Mouse (Mus musculus): ENCODE results near the gene Gm49721.

Gm49721 gene

DNA sequence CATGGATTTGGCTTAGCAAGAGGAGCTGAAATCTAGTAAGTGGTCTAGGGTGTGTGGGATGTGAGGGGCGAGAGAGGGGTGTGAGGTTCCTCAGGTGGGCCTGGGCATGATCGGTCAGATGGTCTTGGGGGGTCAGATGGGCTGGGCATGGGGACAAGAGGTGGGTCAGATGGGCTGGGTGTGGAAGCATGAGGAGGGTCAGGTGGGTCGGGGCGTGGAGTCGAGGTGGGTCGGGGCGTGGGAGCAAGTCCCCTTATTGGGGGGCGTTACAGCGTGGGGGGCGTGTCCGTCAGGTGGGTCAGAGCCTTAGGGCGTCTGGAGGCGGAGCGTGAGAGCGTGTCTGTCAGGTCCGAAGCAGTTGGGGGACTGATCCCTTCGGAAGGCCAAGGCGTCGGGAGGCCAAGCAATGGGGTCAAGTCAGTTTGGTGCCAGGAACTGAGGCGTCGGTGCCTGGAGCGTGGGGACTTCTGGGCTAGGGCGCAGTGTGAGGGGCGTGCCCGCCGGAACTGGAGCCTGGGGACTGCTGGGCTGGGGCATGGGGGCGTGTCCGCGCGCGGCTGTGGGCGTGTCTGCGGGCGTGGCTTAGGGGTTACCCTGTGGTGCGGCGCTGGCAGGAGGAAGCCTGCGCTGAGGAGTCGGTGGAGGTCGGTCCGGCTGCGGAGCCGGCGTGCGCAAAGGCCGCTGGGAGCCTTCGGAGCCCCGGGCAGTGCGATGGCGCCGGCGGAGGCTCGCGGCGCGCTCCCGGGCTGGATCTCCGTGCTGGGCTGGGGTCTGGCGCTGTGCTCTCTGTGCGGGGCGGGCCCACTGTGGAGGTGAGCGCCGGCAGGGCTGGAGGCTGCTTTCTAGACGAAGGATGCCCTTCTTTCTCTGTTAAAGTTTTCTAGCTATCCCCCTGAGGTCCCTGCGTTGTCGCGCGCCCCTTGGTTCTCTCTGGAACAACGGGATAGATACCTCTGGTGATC lies at the start of gene Gm49721:
Gm49721 (plus strand) TSS at position 618 of the 962 bp plus-strand sequence.
- 5% methylated on average over 47 of the region's 68 CpGs for WGBS

DNA sequence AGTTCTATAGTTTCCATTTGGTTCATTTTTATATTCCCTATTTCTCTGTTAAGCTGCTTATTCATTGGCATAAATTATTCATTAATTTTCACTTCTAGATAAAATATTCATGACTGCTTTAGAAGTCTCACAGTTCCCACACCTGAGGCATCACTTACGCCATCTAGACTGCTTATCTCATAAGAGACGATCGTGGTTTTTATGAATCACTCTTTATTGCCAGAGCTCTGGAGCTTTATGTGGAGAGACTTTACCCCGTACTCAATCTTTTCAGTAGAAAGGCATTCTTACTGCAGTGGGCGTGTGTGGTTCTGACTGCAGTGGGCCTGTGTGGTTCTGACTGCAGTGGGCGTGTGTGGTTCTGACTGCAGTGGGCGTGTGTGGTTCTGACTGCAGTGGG lies 47.1 kb upstream of the Gm49721 start:
- 85% methylated on average over 7 of the region's 7 CpGs for whole genome bisulfite sequencing

DNA sequence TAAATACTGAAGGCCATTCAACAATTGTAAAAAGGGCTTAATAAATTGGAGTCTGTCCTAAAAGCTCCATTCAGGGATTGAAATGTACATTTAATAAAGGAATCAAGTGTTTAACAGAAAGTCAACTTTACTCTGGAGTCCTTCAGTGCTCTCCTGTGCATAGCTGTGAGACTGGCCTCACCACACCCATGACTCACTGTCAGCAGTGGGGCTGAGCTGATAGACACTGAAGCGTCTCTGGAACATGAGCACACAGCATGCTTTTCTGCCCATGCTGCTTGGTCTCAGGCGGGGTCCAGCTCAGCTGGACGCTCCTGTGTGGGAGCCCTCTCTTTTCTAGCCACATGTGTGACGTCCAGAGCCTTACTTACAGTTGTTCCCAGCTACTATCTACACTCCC lies 36.1 kb upstream of the Gm49721 start:
- no CpG with 5 or more reads among the region's 4 CpGs for WGBS

DNA sequence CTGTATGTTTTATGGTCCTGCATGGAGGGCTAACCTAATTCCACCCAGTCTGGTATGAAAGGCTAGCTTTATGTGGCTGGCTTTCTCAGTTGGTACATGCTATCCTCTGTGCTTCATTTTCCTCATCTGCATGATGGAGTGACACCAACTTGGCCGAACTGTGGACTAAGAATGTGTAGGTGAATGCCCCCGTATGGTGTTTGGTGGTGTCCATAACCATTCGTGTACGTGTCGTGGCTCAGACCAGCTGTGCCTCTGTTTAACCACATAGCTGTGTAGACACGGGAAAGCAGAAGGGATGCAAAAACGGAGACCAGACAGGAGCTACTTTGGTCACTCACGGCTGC lies 31.1 kb upstream of the Gm49721 start:
- no CpG with 5 or more reads among the region's 8 CpGs for WGBS

DNA sequence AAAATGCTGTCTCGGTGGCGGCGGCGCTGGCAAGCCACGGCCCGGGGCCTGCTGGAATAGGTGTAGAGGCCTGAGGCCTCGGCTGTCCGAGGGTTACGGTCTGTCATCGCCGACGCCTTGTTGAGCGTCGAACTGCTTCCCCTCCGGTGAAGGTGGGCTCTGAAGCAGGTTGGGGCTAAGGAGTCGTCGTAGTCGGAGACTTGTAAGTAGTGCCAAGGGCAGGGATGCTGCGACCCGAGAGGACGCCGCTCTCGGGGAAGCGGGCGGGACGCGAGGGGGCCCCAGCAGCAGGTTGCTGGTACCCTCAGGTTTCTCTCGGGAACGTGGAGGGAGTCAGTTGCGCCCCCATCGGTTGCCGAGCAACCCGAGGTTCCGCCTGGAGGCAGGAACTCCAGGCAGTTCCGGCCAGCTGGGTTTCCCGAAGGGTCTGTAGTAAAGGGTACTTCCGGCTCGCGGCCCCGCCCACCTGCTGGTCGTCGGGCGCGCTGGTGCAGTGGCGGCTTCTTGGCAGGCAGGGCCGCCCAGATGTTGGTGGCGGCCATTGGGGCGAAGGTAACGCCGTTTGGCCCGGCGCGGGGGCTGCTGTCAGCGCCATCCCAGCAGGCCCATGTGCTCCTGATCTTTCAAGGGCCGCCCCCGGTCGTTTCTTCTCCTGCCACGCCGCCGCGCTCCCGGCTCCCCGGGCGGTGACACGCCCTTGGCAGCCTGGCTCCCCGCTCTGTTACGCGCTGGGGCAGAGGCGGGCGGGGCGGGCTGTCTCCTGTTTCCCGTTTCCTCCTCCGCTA lies 30.5 kb upstream of the Gm49721 start, which contains the start of gene Rsph3b:
Rsph3b (minus strand) TSS at position 699 of the 785 bp plus-strand sequence.
- under 1% methylated on average over 72 of the region's 73 CpGs for whole genome bisulfite sequencing

DNA sequence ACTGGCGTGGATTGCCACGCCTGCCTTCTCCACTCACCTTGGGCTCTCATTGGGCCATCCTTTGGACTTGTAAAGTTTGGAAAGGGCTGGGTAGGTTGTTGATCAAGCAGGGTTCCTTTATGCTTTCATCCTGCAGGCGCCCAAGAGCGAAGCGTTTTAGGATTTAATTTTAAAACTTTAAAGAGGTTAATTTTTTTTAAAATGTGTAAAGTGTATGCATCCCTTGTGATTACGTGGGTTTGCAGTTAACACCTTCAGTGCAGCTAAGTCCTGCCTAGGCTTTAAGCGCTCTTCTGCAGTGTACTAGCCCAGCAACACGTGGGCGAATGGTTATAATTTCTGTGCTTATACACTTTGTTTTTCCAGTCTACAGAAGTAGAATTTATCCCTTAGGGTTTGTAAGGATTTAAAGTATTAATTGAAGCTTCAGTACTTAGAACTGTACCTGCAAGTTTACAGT lies 29.9 kb upstream of the Gm49721 start:
- 6% methylated on average over 9 of the region's 9 CpGs for WGBS

DNA sequence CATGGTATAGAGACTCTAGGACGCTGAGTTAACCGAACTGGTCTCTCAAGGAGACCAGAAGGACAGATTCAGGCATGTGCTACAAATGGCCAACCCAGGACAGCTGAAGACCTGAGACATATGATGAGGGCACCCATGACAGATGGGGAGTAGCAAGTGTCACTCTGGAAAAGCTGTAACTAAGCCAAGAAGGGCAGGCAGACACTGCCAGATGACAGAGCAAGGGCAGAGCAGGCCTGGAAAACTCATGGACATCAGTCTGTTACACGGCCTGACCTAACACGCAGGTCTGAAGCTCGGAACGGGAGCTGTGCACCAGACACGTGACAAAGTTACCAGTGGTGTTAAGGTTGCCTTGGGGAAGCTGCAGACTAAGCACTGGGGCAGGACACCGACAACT lies 19.8 kb upstream of the Gm49721 start:
- 89% methylated on average over 7 of the region's 8 CpGs for WGBS

DNA sequence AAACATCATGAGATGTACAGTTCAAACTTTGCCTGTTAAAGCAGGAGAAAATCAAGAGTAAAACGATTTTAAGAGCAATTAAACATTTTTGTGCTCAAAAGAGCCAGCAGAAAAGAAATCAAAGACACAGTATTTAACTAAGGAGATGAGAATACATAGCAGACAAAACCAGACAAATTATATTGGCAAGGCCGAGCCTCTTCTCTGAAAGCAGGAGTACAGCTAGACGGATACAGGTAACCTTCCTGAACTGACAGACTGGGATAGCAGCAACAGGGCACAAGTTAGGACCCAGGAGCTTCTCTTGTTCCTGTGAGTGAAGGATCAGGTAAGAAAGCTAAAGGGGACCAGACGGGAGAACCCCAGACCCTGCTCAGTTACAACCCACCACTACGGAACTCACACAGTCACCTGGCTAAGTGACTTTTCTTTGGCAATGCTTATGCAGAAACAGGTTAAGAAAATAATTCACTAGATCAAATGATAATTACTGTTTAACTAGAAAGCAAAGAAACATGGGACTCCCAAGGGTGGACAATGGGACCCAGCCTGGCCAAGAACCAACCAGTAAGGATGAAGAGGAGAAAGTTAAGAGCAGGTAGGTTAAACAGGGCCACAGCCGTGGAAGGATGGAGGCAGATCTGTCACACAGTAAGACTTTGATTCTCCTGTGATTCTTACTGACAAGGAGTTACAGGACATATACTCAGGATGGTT lies 19.0 kb upstream of the Gm49721 start:
- WGBS: 46% methylated on average over 5 of the region's 6 CpGs

DNA sequence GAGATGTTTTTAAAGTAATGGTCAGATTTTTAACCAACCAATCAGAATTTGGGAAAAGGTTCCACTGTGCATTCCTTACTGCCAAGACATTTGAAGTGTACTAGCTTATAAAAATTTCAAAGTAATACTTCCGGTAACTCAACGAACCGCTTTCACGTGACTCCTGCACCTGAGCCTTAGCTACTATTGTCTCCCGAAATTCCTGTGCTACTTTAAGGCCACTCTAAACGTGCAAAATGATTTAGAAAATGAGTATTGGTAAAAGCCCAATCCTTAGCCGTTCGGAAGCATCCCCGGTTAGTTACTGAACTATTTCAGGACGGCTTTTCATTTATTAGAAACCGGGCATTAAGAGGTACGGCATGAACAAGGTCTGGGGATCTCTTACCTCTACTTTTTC lies 18.4 kb upstream of the Gm49721 start:
- whole genome bisulfite sequencing: under 1% methylated on average over 12 of the region's 12 CpGs

DNA sequence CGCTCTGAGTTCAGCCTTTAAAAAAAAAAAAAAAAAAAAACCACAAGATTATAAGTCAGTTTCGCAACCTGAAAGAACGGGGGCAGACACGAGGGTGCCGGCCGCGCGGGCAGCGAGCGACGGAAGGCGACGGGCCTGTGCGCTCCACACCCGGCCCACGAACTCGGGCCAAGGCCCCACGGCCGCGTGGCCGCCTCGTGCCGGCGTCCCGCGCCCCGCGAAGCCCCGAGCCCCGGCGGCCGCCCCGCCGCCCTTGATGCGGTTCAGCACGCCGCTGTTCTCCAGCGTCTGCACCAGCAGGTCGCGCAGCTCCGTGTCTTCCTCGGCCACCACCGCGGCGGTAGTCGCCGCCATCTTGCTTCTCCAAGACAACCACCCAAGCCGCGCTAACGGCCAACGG lies 17.9 kb upstream of the Gm49721 start, which contains the start of gene Tagap1:
Tagap1 (minus strand) TSS at position 381 of the 400 bp plus-strand sequence.
- under 1% methylated on average over 41 of the region's 51 CpGs for WGBS

DNA sequence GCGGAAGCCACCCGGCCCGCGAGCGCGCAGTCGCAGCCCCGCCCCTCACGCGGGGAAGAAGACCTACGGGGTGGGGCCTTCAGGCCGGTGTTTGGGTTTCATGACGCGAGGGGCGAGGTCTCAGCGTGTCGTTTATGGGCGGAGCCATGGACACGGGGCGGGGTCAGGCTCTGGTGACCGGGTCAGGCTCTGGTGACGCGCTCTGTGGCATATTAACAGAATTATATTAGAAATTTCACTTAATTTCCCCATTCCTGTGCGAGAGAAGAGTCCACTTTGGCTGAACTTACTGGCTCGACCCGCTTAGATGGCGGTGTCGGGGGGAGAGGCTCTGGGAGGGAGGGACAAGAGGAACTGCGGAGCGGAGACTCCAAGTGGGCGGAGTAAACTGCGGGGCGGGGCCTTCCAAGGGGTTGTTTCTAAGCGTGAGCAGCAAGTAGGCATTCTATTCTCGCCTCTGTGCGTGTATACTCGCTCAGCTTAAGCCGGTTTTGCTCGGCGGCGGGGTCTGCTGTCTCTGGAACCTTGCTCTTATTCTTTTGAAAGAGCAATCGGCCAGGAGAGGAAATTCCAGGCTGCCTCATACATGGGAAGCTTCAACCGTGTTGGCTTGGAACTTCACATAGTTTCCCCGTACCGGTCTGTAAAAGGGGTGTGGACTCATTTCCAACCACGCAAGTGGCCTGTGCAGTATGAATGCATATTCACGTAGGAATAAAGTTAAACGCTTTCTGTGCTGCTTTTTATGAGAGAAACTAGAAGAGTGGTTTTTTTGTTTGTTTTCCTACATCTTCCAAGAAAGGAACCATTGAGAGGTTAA lies 17.3 kb upstream of the Gm49721 start:
- WGBS: 2% methylated on average over 21 of the region's 48 CpGs

DNA sequence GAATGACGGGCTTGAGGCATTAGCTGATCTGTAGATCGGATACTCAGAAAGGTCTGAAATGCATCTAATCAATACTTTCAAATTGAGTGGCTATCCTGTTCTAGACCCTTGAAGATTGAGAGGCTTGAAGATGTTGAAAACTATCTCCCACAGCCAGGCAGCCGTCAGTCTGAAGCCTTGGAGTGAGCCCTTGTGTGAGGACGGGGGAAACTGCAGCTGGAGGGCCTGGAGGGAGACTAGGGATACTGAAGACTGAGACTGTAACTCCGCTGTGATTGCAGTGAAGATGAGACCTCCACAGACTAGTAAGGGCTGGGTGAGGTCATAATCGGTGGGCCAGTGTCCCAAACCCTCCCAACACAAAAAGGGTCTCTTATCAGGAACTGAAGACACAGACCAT lies 16.4 kb upstream of the Gm49721 start:
- 80% methylated on average over 4 of the region's 6 CpGs for WGBS

DNA sequence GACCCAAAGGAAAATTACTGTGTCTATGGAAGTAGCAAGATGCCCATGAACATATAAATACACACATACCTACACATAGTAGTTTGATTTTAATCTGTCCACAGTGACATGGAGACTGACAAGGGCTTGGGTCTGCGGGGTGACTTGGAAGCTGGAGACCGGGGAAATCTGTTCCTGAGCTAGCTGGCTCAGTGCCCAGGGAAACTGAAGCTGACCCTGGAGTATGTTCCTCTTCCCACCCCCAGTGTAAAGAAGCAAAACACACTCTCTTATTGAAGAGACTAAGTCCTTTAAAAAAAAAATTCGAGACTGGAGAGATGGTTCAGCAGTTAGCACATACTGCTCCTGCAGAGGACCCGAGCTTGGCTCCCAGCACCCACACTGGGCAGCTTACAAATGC lies 15.8 kb upstream of the Gm49721 start:
- 58% methylated on average over 4 of the region's 4 CpGs for WGBS

DNA sequence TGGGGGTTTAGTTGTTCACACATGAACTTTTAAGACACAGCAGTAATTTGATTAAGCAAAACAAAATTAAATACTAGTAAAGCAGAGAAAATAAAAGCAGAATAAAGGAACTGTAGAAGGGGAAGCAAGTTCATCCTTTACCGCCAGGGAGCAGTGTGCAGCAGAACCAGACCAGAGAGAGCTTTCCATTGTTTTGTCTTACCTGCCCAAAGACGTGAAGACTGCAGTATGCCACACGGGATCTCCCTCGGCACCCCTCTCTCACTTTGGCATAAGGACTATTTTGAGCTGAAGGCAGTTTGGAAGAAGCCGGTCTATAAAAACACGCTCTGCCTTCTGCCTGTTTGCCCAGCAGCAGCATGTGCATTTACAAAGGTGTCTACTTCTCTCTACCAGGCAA lies 13.3 kb upstream of the Gm49721 start:
- 14% methylated on average over 6 of the region's 6 CpGs for WGBS

DNA sequence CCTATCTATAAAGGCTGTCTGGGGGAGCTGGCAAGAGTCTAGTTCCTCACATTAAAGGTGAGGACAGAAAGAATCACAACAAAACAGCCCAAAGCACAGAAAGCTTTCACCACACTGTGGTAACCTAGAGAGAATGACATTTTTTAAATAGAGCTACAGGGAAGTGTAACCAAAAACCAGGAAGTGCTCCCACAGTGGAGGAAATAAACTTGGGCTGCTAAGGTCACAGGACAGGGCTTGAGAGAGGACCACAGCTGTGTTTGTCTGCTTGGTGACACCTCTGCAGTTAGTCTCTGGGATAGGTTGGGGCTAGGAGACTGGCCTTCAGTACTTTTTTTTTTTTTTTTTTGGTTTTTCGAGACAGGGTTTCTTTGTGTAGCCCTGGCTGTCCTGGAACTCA lies 11.0 kb upstream of the Gm49721 start:
- WGBS: 56% methylated on average over 1 of the region's 1 CpGs

DNA sequence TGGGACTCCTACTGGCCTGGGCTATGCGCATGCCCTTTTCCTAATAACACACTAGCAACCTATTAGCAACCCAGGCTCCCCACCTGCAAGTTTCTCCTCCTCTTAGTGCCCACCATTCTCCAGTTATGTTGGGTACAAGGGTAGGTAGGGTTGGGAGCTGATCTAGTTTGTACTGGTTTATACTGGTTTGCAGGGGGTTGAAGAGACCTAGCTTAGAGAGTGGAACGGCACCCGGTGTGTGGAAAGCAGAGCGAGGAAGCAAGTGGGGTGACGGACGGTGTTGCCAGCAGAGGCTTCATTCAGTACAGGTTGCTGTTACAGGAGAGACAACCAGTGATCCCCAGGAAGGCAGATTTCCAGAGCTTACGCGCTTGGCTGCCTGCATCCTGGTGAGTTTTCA lies 8.4 kb upstream of the Gm49721 start, which contains the start of gene Rnaset2b:
Rnaset2b (plus strand) TSS at position 301 of the 400 bp plus-strand sequence.
- WGBS: 100% methylated on average over 1 of the region's 8 CpGs

DNA sequence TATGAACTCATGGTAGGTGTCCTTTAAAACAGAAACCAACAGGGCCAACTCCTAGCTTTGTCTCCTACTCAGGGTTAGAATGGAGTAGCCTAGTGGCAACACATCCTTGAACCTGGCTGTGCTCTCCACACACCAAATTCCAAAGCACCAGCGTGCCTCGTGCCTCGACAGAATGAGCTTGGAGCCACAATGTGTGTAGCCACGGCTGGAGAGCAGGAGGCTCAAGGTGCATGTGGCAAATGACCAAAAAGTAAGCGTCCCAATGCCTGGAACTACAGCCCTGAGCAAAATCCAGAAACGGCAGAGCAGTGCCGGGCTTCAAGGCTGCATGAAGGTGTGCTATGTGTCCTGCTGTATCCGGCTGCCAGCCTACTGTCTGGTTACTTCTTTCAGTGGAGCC lies 7.5 kb upstream of the Gm49721 start:
- 91% methylated on average over 8 of the region's 8 CpGs for WGBS

DNA sequence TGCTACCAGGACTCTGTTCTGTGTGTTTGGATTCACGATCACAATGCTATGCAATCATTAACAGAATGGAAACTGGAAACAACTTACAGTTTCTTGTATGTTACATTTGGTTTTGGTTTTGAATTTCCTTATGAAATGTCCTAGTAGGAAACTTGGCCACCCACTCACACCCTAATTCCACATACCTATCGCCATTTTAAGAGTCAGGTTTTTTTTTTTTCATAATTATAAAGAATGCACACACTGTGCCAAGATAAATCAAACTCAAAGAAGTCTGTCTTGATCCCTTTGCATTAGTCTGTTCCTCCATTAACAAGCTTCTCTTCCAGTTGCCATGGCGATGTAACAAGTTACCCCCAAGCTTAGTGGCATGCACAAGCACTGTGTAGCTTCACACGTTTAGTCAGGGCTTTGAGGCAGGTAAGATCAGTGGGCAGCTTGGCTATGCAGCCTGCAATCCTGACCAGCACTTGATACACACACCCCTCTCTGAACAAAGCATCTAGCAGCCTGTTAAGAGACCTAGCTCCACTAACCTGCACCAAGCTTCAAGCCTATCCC lies 5.8 kb upstream of the Gm49721 start:
- WGBS: 61% methylated on average over 4 of the region's 4 CpGs

DNA sequence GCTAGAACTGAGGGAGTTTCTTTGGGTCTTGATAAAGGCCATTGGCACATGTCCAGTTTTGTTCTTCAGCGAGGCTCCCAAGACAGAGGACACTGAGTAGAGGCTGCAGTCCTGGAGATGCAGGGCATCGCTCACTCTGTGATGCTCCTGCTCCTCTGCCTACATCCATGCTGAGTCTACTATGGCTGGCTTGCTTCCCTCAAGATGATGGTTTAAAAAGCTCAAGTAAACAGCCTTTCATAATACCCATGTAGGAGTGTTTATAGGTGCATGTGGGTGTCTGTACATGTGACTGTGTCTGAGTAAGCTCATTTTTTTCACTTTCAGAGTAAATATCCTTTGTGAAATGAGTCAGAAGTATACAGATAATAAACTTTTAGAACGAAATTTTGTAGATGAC lies 3.7 kb upstream of the Gm49721 start:
- 45% methylated on average over 3 of the region's 3 CpGs for WGBS

DNA sequence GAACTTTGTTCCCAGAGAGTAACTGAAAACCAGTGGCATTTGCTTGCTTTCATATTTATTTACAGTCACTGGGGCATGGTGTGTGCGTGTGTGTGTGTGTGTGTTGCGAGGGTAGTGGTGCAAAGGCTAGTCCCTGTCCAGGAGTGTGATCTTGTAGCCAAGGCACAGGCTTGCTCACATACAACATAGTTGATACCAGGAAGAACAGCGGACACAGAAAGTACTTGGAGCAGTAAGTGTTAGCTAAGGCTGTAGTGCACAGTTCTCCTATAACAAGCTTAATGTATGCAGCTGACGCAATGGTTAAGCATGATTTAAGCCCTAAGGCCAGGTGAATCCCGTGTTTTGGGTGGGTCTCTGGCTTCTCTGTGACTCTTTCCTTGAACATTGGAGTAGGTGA lies 676 bp downstream of the Gm49721 start:
- WGBS: 17% methylated on average over 5 of the region's 5 CpGs

DNA sequence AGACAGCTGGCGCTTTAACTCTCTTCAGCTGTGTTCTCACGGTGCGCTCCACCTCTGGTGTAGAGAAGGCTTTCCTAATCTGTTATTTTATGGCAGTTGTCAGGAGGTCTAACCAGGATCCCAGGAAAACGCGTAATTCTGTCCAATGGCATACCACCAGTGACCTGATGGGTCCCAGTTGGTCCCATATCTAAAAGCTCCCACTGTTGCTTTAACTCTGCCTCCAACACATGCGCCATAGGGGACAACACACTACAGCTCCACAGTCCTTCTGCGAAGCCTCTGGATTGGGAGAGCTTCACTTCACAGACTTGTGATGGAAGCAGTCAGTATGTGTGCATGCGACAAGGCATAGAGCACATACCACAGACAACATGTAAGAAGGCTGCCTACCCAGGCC lies 1.4 kb downstream of the Gm49721 start:
- WGBS: 95% methylated on average over 5 of the region's 8 CpGs

Measured in cerebral cortex, adult 2 months (tissue).